Mouse (Mus musculus): Measurements from ENCODE around the gene Traf7.

Gene Traf7

GRCm38 (mm10) chr17:24476022-24476776 lies 51.5 kb downstream of the Traf7 start:
- DNase-seq = no peak

GRCm38 (mm10) chr17:24475586-24475985 lies 52.2 kb downstream of the Traf7 start:
- no peak for DNase-seq

GRCm38 (mm10) chr17:24474557-24474956 lies 53.2 kb downstream of the Traf7 start:
- no peak for DNase-seq

- no peak for DNase-seq
These were observed 54.0 kb downstream of the Traf7 start, which contains the start of gene Bricd5 for GRCm38 (mm10) chr17:24473612-24474275. Bricd5 (plus strand) TSS chr17:24473884.

GRCm38 (mm10) chr17:24472512-24472911 lies 55.2 kb downstream of the Traf7 start:
- no peak for DNase-seq

GRCm38 (mm10) chr17:24470701-24471527 lies 56.8 kb downstream of the Traf7 start:
- peak; percentile 25 to 54 for DNase-seq

GRCm38 (mm10) chr17:24469910-24470602 lies 57.7 kb downstream of the Traf7 start, which contains the start of the genes E4f1 and Pgp:
E4f1 (minus strand) TSS chr17:24470313.
Pgp (plus strand) TSS chr17:24470392.
- peak; percentile 96 to 98 for DNase-seq

- DNase-seq = no peak
These were observed 58.3 kb downstream of the Traf7 start for GRCm38 (mm10) chr17:24469336-24469909.

GRCm38 (mm10) chr17:24468636-24469246 lies 59.0 kb downstream of the Traf7 start:
- no peak for DNase-seq

GRCm38 (mm10) chr17:24463374-24464133 lies 64.2 kb downstream of the Traf7 start:
- no peak for DNase-seq

- DNase-seq = no peak
These were observed 64.8 kb downstream of the Traf7 start for GRCm38 (mm10) chr17:24462932-24463331.

GRCm38 (mm10) chr17:24461580-24461979 lies 66.2 kb downstream of the Traf7 start:
- no peak for DNase-seq
